Mouse (Mus musculus) neutrophil, adult 83 days (primary cell): ENCODE data around the gene Gm28043. TPM values are rescaled to one million over a fixed set of nuclear protein-coding genes. Genes with fewer than 3 reads are reported as not detected.

Source experiments
- total RNA-seq, 2 experiments: library from RNA; stranded (reverse); gene quantifications; one replicate each; pipeline ENCODE4 v1.2.4; 2023

Gene Gm28043
- 10 to 100 TPM; 13.3 to 13.5 TPM for total RNA-seq

GRCm38 (mm10) chr17:29614115-29615023 is at the start of gene Gm28043, which contains the start of gene Rnf8:
Gm28043 (plus strand) TSS chr17:29614876.
Rnf8 (plus strand) TSS chr17:29614790.

GRCm38 (mm10) chr17:29660076-29660761 is 45.5 kb downstream of the Gm28043 start, which contains the start of gene Cmtr1:
Cmtr1 (plus strand) TSS chr17:29660595.

GRCm38 (mm10) chr17:29716732-29717445 is 102.2 kb downstream of the Gm28043 start, which contains the start of gene Ccdc167:
Ccdc167 (minus strand) TSS chr17:29717044.

Other genes starting within 250 kb of the Gm28043 start
- 100 to 1,000 TPM; 319 to 390 TPM for gene Pim1, start 124.1 kb upstream of the Gm28043 start, total RNA-seq
- not detected for gene Gm17657, start 65.2 kb upstream of the Gm28043 start, total RNA-seq
- gene Tbc1d22b, start 65.1 kb upstream of the Gm28043 start, total RNA-seq = 10 to 100 TPM; 12.4 to 13.0 TPM
- gene Tmem217, start 62.5 kb upstream of the Gm28043 start, total RNA-seq = not detected
- gene Rnf8, start 86 bp upstream of the Gm28043 start, total RNA-seq = 10 to 100 TPM; 25.7 TPM
- 100 to 1,000 TPM; 183 to 202 TPM for gene Cmtr1, start 45.7 kb downstream of the Gm28043 start, total RNA-seq
- gene Ccdc167, start 102.2 kb downstream of the Gm28043 start, total RNA-seq = 10 to 100 TPM; 16.0 to 16.7 TPM